Mouse (Mus musculus) liver, embryonic 13.5 days (tissue): ENCODE results near the gene Mmgt2. TPM values are rescaled to one million over a fixed set of nuclear protein-coding genes. Genes with fewer than 3 reads are reported as not detected.
A peak's percentile ranks its signal among the peaks of the same experiment; 100 is the strongest.

Experiments used
- ATAC-seq: fragments of 200-750 bp; cut with Nextera tagmentation; 2 replicates; pipeline ENCODE4 v1.8.0; 2017; ENCODE audit warnings: low read depth, mild to moderate bottlenecking, moderate number of reproducible peaks, moderate library complexity
- DNase-seq: peaks from one replicate; pipeline ENCODE4 v3.0.0; 2022
- H3K27ac ChIP-seq: fragments of 300-500 bp; sonication (generic); 2 replicates; pipeline ENCODE4 v1.5.1; 2015; ENCODE audit warnings: moderate library complexity, mild to moderate bottlenecking, inconsistent platforms
- H3K27me3 ChIP-seq: fragments of 300-500 bp; sonication (generic); 2 replicates; pipeline ENCODE4 v1.6.1; 2015; ENCODE audit warnings: mild to moderate bottlenecking, inconsistent platforms
- H3K36me3 ChIP-seq: fragments of 300-500 bp; sonication (generic); 2 replicates; pipeline ENCODE4 v1.6.1; 2015; ENCODE audit warnings: mild to moderate bottlenecking, inconsistent platforms
- H3K4me1 ChIP-seq: fragments of 300-500 bp; sonication (generic); replicated peaks from 2 replicates; pipeline ENCODE4 v1.6.1; 2015; ENCODE audit warnings: inconsistent platforms
- H3K4me2 ChIP-seq: fragments of 300-500 bp; sonication (generic); 2 replicates; pipeline ENCODE4 v1.6.1; 2015; ENCODE audit warnings: inconsistent platforms, mild to moderate bottlenecking, moderate library complexity
- H3K4me3 ChIP-seq: fragments of 300-500 bp; sonication (generic); replicated peaks from 2 replicates; pipeline ENCODE4 v1.5.1; 2015; ENCODE audit warnings: mild to moderate bottlenecking, inconsistent platforms
- H3K9ac ChIP-seq: fragments of 300-500 bp; sonication (generic); 2 replicates; pipeline ENCODE4 v1.6.1; 2015; ENCODE audit warnings: mild to moderate bottlenecking, inconsistent platforms
- H3K9me3 ChIP-seq: fragments of 300-500 bp; sonication (generic); replicated peaks from 2 replicates; pipeline ENCODE4 v1.6.1; 2016; ENCODE audit warnings: inconsistent platforms
- WGBS: fragments of 180-500 bp; shearing (Covaris S2); methylation state at CpG from one replicate; pipeline ENCODE4 v1.1.7; 2015; ENCODE audit not compliant: insufficient replicate concordance; 5-methylcytosine and 5-hydroxymethylcytosine counted together
- polyA plus RNA-seq: library from polyadenylated mRNA; unstranded; fragments of >200 nt; fragmentation: Nextera tagmentation; extraction: Ambion mirVana; gene quantifications from 2 replicates; pipeline ENCODE4 v1.2.1, GENCODE M21; 2015

Mmgt2 gene
- polyA plus RNA-seq, 1 experiment from 2014 or later, result 12.2 TPM

GRCm38 (mm10) chr11:62638402-62638801 lies 10.1 kb upstream of the Mmgt2 start:
- H3K9ac ChIP-seq, result no peak overlapping the region
- 74% methylated on average over 4 of the region's 4 CpGs for WGBS
- no peak for DNase-seq
- no peak overlapping the region for H3K4me2 ChIP-seq
- ATAC-seq, result no peak
- no peak overlapping the region for H3K4me3 ChIP-seq
- H3K4me1 ChIP-seq, result peaks cover 26% of the 10 kb centered on the region
- H3K27ac ChIP-seq, result no peak overlapping the region
- H3K36me3 ChIP-seq, result no peaks in the 10 kb centered on the region
- H3K9me3 ChIP-seq, result no peaks in the 10 kb centered on the region
- no peaks in the 10 kb centered on the region for H3K27me3 ChIP-seq

- H3K4me1 ChIP-seq, result peaks cover 46% of the 10 kb centered on the region
- DNase-seq (no peak), ATAC-seq (no peak)
- H3K9ac ChIP-seq, result no peak overlapping the region
- H3K9me3 ChIP-seq, result no peaks in the 10 kb centered on the region
- no peaks in the 10 kb centered on the region for H3K27me3 ChIP-seq
- no peak overlapping the region for H3K4me2 ChIP-seq
- H3K27ac ChIP-seq, result no peak overlapping the region
- no peaks in the 10 kb centered on the region for H3K36me3 ChIP-seq
- WGBS, result 68% methylated on average over 3 of the region's 3 CpGs
- H3K4me3 ChIP-seq, result no peak overlapping the region
These were observed 8.1 kb upstream of the Mmgt2 start for GRCm38 (mm10) chr11:62640378-62640777.

- DNase-seq, result no peak
- no peak overlapping the region for H3K27ac ChIP-seq
- WGBS, result 59% methylated on average over 11 of the region's 11 CpGs
These were observed 6.2 kb upstream of the Mmgt2 start for GRCm38 (mm10) chr11:62642023-62642844.

GRCm38 (mm10) chr11:62643011-62643631 lies 5.3 kb upstream of the Mmgt2 start:
- peaks cover 58% of the 10 kb centered on the region for H3K4me1 ChIP-seq
- H3K9ac ChIP-seq, result no peak overlapping the region
- 53% methylated on average over 8 of the region's 8 CpGs for WGBS
- no peak overlapping the region for H3K4me2 ChIP-seq
- no peak for ATAC-seq
- H3K27me3 ChIP-seq, result peaks cover 7% of the 10 kb centered on the region; the same call in 1 of the 2 replicates
- no peaks in the 10 kb centered on the region for H3K9me3 ChIP-seq
- no peaks in the 10 kb centered on the region for H3K36me3 ChIP-seq
- no peak for DNase-seq
- H3K27ac ChIP-seq, result no peak overlapping the region
- no peak overlapping the region for H3K4me3 ChIP-seq

More at GRCm38 (mm10) chr11:62642023-62642844, 6.2 kb upstream of the Mmgt2 start:
- Histone ChIP-seq H3K9me3 (no peaks in the 10 kb centered on the region), H3K4me2 (no peak overlapping the region), H3K9ac (no peak overlapping the region), H3K36me3 (no peaks in the 10 kb centered on the region), H3K4me1 (peaks cover 51% of the 10 kb centered on the region), H3K27me3 (no peaks in the 10 kb centered on the region), H3K4me3 (no peak overlapping the region)
- no peak for ATAC-seq

- Histone ChIP-seq H3K4me2 (no peak overlapping the region), H3K9ac (no peak overlapping the region), H3K4me1 (peaks cover 61% of the 10 kb centered on the region), H3K36me3 (no peaks in the 10 kb centered on the region), H3K4me3 (no peak overlapping the region), H3K27ac (no peak overlapping the region), H3K27me3 (peaks cover 7% of the 10 kb centered on the region; the same call in 1 of the 2 replicates), H3K9me3 (no peaks in the 10 kb centered on the region)
- DNase-seq, result no peak
- ATAC-seq, result no peak
- 73% methylated on average over 10 of the region's 10 CpGs for WGBS
These were observed 4.6 kb upstream of the Mmgt2 start for GRCm38 (mm10) chr11:62643681-62644363.

GRCm38 (mm10) chr11:62644602-62645336 lies 3.7 kb upstream of the Mmgt2 start:
- ATAC-seq (no peak), DNase-seq (no peak)
- H3K27me3 ChIP-seq, result peaks cover 7% of the 10 kb centered on the region; the same call in 1 of the 2 replicates
- WGBS, result 76% methylated on average over 5 of the region's 5 CpGs
- peak overlapping the region; percentile 8; the same call in 1 of the 2 replicates for H3K27ac ChIP-seq
- no peaks in the 10 kb centered on the region for H3K9me3 ChIP-seq
- peaks cover 71% of the 10 kb centered on the region for H3K4me1 ChIP-seq
- H3K4me2 ChIP-seq, result no peak overlapping the region
- H3K9ac ChIP-seq, result no peak overlapping the region
- H3K36me3 ChIP-seq, result no peaks in the 10 kb centered on the region
- H3K4me3 ChIP-seq, result no peak overlapping the region

- Histone ChIP-seq H3K4me1 (peaks cover 72% of the 10 kb centered on the region), H3K9me3 (no peaks in the 10 kb centered on the region), H3K4me2 (0 out of 2 replicates have a peak overlapping the region, but pooled peaks have one; percentile 99), H3K36me3 (no peaks in the 10 kb centered on the region), H3K9ac (no peak overlapping the region), H3K4me3 (no peak overlapping the region), H3K27me3 (peaks cover 7% of the 10 kb centered on the region; the same call in 1 of the 2 replicates), H3K27ac (peak overlapping the region; percentile 8; the same call in 1 of the 2 replicates)
- DNase-seq, result no peak
- 68% methylated on average over 4 of the region's 4 CpGs for WGBS
- no peak for ATAC-seq
These were observed 3.2 kb upstream of the Mmgt2 start for GRCm38 (mm10) chr11:62645337-62645675.

GRCm38 (mm10) chr11:62645732-62646494 lies 2.6 kb upstream of the Mmgt2 start:
- ATAC-seq, result no peak
- H3K4me2 ChIP-seq, result peak overlapping the region; percentile 99
- no peaks in the 10 kb centered on the region for H3K9me3 ChIP-seq
- H3K27me3 ChIP-seq, result peaks cover 7% of the 10 kb centered on the region; the same call in 1 of the 2 replicates
- peaks cover 77% of the 10 kb centered on the region for H3K4me1 ChIP-seq
- no peak overlapping the region for H3K4me3 ChIP-seq
- H3K9ac ChIP-seq, result peak overlapping the region; percentile 26; the same call in 1 of the 2 replicates
- no peaks in the 10 kb centered on the region for H3K36me3 ChIP-seq
- DNase-seq, result no peak
- peak overlapping the region; percentile 34 for H3K27ac ChIP-seq
- WGBS, result 28% methylated on average over 8 of the region's 8 CpGs

GRCm38 (mm10) chr11:62646495-62646843 lies 2.0 kb upstream of the Mmgt2 start:
- WGBS, result 30% methylated on average over 4 of the region's 4 CpGs
- peak overlapping the region; percentile 26; the same call in 1 of the 2 replicates for H3K9ac ChIP-seq
- peak overlapping the region; percentile 99 for H3K4me2 ChIP-seq
- DNase-seq (no peak), ATAC-seq (no peak)
- H3K4me3 ChIP-seq, result no peak overlapping the region
- H3K27ac ChIP-seq, result peak overlapping the region; percentile 34; the same call in 1 of the 2 replicates
- no peaks in the 10 kb centered on the region for H3K9me3 ChIP-seq
- H3K4me1 ChIP-seq, result peaks cover 76% of the 10 kb centered on the region
- no peaks in the 10 kb centered on the region for H3K36me3 ChIP-seq
- peaks cover 7% of the 10 kb centered on the region; the same call in 1 of the 2 replicates for H3K27me3 ChIP-seq

- H3K27me3 ChIP-seq, result peaks cover 7% of the 10 kb centered on the region; the same call in 1 of the 2 replicates
- H3K9ac ChIP-seq, result 0 out of 2 replicates have a peak overlapping the region, but pooled peaks have one; percentile 80
- peak overlapping the region; percentile 74 for H3K4me3 ChIP-seq
- H3K27ac ChIP-seq, result no peak overlapping the region; the same call in 1 of the 2 replicates
- H3K4me2 ChIP-seq, result peak overlapping the region; percentile 99
- 25% methylated on average over 7 of the region's 7 CpGs for WGBS
- DNase-seq (no peak), ATAC-seq (no peak)
- no peaks in the 10 kb centered on the region for H3K36me3 ChIP-seq
- H3K4me1 ChIP-seq, result peaks cover 71% of the 10 kb centered on the region
- H3K9me3 ChIP-seq, result no peaks in the 10 kb centered on the region
These were observed 1.4 kb upstream of the Mmgt2 start for GRCm38 (mm10) chr11:62646958-62647515.
